Mouse (Mus musculus) skeletal muscle tissue, adult 2 months (tissue): ENCODE results near the gene Slc35d3.

Experiments used
- DNase-seq: peaks from one replicate; pipeline ENCODE4 v3.0.0-alpha.2; 2012; ENCODE audit warnings: low read depth, low spot score

Gene Slc35d3

DNA sequence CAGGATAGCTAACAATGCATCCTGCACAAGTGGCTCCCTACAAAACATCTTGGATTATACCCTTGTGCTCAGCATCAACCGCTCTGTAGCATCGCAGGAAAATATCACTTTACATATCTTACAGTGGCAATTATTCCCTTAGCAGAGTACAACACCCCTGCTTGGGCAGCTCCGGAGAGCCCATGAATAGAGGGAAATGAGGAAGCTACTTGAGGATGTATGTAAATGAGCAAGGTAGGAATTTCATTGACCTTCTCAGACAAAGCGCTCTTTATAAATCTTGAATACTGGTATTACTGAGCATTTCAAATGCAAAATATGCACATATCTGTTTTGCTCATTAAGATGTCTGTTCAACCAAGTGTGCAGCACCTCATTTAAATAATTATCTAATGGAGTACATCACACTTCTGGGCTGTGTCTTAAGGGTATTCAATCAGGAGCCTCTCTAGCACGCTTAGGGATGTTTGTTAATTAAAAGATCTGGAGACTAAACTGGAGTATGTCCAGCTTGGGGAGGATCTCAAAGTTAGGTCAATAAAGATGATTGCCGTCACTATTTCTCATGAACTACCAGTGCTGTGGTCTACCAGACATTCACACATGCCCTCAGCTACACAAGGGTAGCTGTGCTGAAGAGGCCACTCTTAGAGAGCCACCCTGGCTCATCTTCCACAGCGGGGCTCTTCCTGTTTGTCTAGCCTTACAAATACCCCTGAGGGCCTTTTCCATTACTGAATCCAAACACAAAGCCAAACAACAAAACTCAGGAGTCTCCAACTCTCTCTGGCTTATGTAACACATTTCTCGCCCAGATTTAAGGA, 15.2 kb downstream of the Slc35d3 start:
- DNase-seq: no peak

GRCm38 (mm10) chr10:19834222-19834621, 17.0 kb downstream of the Slc35d3 start:
- no peak for DNase-seq

- no peak for DNase-seq
Observed at GRCm38 (mm10) chr10:19831072-19831849, 20.0 kb downstream of the Slc35d3 start.

DNA sequence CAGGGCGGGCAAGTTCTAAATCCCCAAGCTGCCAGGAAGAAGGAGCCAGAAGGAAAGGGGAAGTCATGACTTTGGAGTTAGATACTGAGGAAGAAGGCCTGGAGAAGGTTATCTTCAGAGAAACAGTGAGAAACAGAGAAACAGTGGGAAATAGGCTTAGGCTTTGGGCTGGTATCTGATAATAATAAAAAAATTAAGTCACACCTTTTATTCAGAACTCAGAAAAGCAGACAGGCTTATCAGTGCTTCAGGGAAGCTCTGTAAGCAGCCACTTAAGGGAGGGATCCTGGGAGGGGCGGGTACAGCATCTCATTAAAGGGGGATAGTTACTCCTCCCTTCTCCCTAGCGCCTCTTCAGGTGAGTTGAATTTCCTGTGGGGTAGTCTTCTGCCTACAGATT, 30.3 kb downstream of the Slc35d3 start:
- no peak for DNase-seq

- DNase-seq: no peak
Observed at GRCm38 (mm10) chr10:19818723-19819355, 32.4 kb downstream of the Slc35d3 start.

- DNase-seq: no peak
Observed at GRCm38 (mm10) chr10:19815371-19815770, 35.9 kb downstream of the Slc35d3 start.

DNA sequence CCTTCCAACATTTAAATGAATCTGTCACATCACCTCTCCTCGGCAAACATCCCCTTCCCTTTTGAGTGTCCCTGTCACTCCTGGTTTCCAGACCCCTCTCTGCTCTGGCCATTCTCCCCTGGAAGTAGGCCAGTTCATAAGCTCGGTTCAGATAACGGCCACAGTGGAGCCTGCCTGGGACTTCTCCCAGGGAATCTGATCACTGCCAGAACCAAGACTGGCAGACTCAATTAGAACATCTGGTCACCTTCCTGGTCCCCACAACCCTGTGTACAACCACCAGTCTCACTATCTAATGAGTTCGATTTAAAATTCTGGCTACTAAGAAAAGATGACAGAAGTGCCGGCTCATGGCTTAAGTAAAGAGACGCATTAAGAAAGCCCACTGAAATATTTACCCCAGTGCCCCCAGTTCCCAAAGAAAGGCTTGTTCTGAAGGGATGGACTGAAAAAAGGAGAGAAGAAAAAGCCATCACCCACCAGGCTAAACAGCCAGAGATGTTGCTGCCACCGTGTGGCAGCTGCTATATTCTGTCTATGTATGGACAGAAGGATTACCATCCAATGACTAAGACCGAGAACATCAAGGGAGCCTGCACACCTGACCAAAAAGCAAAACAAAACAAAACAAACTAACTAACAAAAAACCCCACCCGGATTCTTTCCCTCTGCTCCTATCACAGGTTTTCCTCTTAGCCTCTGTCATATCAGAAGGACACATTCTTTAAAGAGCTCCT, 39.7 kb downstream of the Slc35d3 start:
- DNase-seq: no peak

DNA sequence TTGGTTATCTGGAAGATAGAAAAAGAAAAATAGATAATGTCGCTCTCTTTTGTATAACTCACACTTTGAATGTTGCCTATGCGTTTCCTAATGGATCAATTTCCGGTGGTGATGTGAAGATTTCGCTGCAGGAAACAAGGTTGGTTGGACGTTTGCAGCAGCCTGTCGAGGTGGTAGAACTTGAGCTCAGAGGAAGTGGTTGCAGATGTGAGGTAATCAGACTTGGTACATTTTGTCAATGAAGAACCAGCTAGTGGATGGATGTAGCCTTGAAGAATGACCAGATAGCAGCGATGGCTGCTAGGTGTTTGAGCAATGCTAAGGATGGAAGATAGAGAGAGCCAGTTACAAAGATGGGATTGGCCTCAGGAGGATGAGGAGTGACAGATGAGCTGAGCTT, 46.5 kb downstream of the Slc35d3 start:
- DNase-seq: no peak

DNA sequence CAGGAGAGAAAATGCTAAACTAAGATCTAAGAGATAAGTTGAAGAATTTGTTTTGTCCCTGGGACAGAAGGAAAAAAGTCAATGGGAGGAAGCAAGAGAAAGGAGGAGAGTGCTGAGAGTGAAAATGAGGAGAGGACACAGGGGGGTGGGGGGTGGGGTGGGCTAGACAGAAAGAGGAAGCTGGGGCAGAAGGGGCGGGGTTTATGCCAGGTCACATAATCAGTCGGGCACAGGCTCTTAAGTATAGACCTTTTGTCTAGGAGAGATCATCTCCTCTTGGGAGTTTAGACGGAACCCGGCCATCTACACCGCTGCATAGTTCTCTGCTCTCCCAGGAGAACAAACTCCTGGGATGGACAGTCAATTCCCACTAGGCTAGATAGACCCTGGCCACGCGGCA, 48.3 kb downstream of the Slc35d3 start:
- DNase-seq: no peak
